Mouse (Mus musculus) liver, postnatal 0 days (tissue): ENCODE results near the gene Olfr746. TPM values are rescaled to one million over a fixed set of nuclear protein-coding genes. Genes with fewer than 3 reads are reported as not detected.

Source experiments
- ATAC-seq: fragments of 200-750 bp; cut with Nextera tagmentation; 2 replicates; pipeline ENCODE4 v1.8.0; 2017; ENCODE audit warnings: mild to moderate bottlenecking, moderate library complexity
- DNase-seq: peaks from one replicate; pipeline ENCODE4 v3.0.0-alpha.2; 2016
- H3K27ac ChIP-seq: fragments of 300-500 bp; sonication (generic); 2 replicates; pipeline ENCODE4 v1.5.1; 2014; ENCODE audit warnings: antibody characterized with exemption, moderate library complexity, mild to moderate bottlenecking, low read depth
- H3K27me3 ChIP-seq: fragments of 300-500 bp; sonication (generic); 2 replicates; pipeline ENCODE4 v1.6.1; 2014; ENCODE audit warnings: low read length, control low read depth, mixed read lengths; ENCODE audit not compliant: insufficient read depth
- H3K36me3 ChIP-seq: fragments of 300-500 bp; sonication (generic); replicated peaks from 2 replicates; pipeline ENCODE4 v1.6.1; 2014; ENCODE audit warnings: mild to moderate bottlenecking, control low read depth, low read length, moderate library complexity, mixed read lengths; ENCODE audit not compliant: insufficient read depth
- H3K4me1 ChIP-seq: fragments of 300-500 bp; sonication (generic); 2 replicates; pipeline ENCODE4 v1.6.1; 2014; ENCODE audit warnings: antibody characterized with exemption, mild to moderate bottlenecking, control low read depth; ENCODE audit not compliant: insufficient read depth
- H3K4me2 ChIP-seq: fragments of 300-500 bp; sonication (generic); 2 replicates; pipeline ENCODE4 v1.6.1; 2014; ENCODE audit warnings: low read depth, mild to moderate bottlenecking, low read length, moderate library complexity, mixed read lengths
- H3K4me3 ChIP-seq: fragments of 300-500 bp; sonication (generic); 2 replicates; pipeline ENCODE4 v1.5.1; 2014; ENCODE audit warnings: low read depth, low read length
- H3K9ac ChIP-seq: fragments of 300-500 bp; sonication (generic); replicated peaks from 2 replicates; pipeline ENCODE4 v1.6.1; 2014; ENCODE audit warnings: mild to moderate bottlenecking, moderate library complexity
- H3K9me3 ChIP-seq: fragments of 300-500 bp; sonication (generic); 2 replicates; pipeline ENCODE4 v1.6.1; 2016; ENCODE audit warnings: mild to moderate bottlenecking, control low read depth, low read length, mixed read lengths
- CTCF ChIP-seq: sonication (generic); IDR thresholded peaks from 2 replicates; pipeline ENCODE4 v1.5.1; 2016; ENCODE audit warnings: antibody characterized with exemption, low read depth
- EP300 ChIP-seq: IDR thresholded peaks from 2 replicates; pipeline ENCODE4 v1.6.1; 2016; ENCODE audit warnings: antibody characterized with exemption, low read depth, mild to moderate bottlenecking
- WGBS: fragments of 180-500 bp; shearing (Covaris S2); extraction: QIAGEN DNeasy Blood & Tissue Kit; methylation state at CpG from one replicate; pipeline ENCODE4 v1.1.7; 2014; ENCODE audit not compliant: insufficient replicate concordance; 5-methylcytosine and 5-hydroxymethylcytosine counted together
- polyA plus RNA-seq: library from polyadenylated mRNA; unstranded; fragments of >200 nt; fragmentation: Nextera tagmentation; extraction: Ambion mirVana; gene quantifications from 2 replicates; pipeline ENCODE4 v1.2.1, GENCODE M21; 2015

Olfr746 gene
- polyA plus RNA-seq = not detected in 2 replicates

DNA sequence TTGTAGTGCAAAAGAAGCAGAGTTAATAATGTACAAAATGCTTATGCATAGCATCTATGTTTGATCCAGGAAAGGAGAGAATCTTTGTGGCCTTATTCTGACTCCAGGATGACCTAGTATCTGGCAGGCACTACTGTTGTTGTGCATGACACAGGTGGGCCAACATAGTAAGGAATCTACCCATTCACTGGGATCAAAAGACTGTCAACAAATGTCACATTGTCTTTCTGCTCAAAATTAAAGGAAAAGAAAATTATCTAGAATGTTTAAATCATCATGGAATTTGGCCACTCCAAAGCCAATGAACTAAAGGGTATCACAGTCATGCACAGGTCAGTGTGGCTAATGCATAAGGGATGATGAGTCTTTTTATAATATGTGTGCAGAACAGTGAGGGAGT, at the start of gene Olfr746:
Olfr746 (plus strand) TSS at position 301 of the 400 bp plus-strand sequence.
- Histone ChIP-seq H3K9me3 (no peaks in the 10 kb centered on the region), H3K27me3 (no peaks in the 10 kb centered on the region), H3K27ac (no peak within 1 kb of the TSS), H3K9ac (no peak within 1 kb of the TSS), H3K4me2 (no peak within 1 kb of the TSS), H3K4me1 (no peaks in the 10 kb centered on the region), H3K4me3 (no peak within 1 kb of the TSS), H3K36me3 (no peaks in the 10 kb centered on the region)
- DNase-seq (no peak), ATAC-seq (no peak)
- TF ChIP-seq CTCF = no peak
- no peak for TF ChIP-seq EP300

DNA sequence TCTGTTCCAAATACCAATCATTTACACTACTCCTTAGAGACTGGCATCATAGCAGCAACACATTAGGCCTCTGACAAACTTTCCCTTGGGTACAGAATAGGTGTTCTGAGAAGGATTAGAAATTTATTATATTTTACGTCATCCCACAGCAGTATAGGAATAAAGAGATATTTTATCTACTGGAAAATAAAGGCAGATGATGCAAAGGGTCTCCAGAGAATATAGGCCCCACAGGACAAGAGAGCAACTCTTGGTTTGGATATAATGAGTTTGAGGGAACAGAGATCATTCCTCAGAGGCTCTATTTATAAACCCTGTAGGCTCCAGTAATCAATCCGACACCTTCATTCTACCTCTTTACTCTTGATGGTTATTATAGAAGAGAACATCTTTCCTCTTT, 32.3 kb upstream of the Olfr746 start, which contains the start of gene Olfr744:
Olfr744 (plus strand) TSS at position 301 of the 400 bp plus-strand sequence.
- no peak within 1 kb of the TSS for H3K4me2 ChIP-seq
- H3K27me3 ChIP-seq = no peaks in the 10 kb centered on the region
- H3K27ac ChIP-seq = no peak within 1 kb of the TSS
- no peak for TF ChIP-seq EP300
- TF ChIP-seq CTCF = no peak
- no peak for ATAC-seq
- 70% methylated on average over 2 of the region's 2 CpGs for WGBS
- no peaks in the 10 kb centered on the region for H3K36me3 ChIP-seq
- H3K4me3 ChIP-seq = no peak within 1 kb of the TSS
- no peak within 1 kb of the TSS for H3K9ac ChIP-seq
- no peak for DNase-seq
- no peaks in the 10 kb centered on the region for H3K4me1 ChIP-seq
- H3K9me3 ChIP-seq = no peaks in the 10 kb centered on the region; the same call in 1 of the 2 replicates

DNA sequence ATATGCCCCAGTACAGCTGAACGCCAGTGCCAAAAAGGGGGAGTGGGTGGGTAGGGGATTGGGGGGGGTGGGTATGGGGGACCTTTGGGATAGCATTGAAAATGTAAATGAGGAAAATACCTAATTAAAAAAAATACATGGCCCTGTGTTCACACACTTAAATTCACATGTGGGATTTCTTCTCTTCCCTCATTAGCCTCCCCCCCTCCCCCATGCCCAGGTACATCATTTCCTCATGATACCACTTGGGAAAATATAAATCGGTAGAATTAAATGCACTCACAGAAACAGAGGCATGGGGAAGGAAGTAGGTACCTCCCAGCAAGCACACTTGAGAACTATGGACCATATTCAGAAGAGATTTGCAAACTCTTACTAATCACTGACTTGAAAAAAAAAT, 7.8 kb upstream of the Olfr746 start, which contains the start of gene Olfr745:
Olfr745 (plus strand) TSS at position 301 of the 400 bp plus-strand sequence.
- WGBS = 75% methylated on average over 2 of the region's 2 CpGs
- no peak for DNase-seq
- no peak for TF ChIP-seq EP300
- TF ChIP-seq CTCF = no peak
- no peak within 1 kb of the TSS for H3K9ac ChIP-seq
- H3K4me2 ChIP-seq = no peak within 1 kb of the TSS
- no peaks in the 10 kb centered on the region for H3K4me1 ChIP-seq
- no peaks in the 10 kb centered on the region for H3K27me3 ChIP-seq
- H3K4me3 ChIP-seq = no peak within 1 kb of the TSS
- no peaks in the 10 kb centered on the region for H3K36me3 ChIP-seq
- ATAC-seq = no peak
- no peaks in the 10 kb centered on the region for H3K9me3 ChIP-seq
- H3K27ac ChIP-seq = no peak within 1 kb of the TSS

DNA sequence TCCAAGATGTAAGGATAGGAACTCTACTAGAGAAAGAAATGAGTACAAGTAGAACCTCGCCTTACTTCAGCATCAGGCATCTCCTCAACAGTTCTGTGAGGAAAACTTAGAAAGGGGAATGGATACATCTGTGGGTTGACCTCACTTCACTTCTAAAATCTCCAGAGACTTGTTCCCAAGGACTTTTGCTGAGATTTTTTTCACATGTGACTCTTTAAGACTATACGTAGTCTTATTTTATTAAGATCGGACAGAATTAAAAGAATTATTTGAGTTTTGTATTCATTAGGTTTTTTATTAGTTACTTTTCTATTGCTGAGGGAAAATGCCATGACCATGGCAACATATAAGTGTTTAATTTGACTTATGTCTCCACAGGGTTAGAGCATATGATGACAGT, 46.2 kb downstream of the Olfr746 start, which contains the start of gene Olfr747:
Olfr747 (minus strand) TSS at position 101 of the 400 bp plus-strand sequence.
- no peaks in the 10 kb centered on the region for H3K27me3 ChIP-seq
- no peak within 1 kb of the TSS for H3K27ac ChIP-seq
- no peaks in the 10 kb centered on the region for H3K36me3 ChIP-seq
- TF ChIP-seq EP300 (no peak), CTCF (no peak)
- H3K9ac ChIP-seq = no peak within 1 kb of the TSS
- H3K4me2 ChIP-seq = no peak within 1 kb of the TSS
- H3K4me3 ChIP-seq = no peak within 1 kb of the TSS
- WGBS = 79% methylated on average over 3 of the region's 3 CpGs
- ATAC-seq (no peak), DNase-seq (no peak)
- H3K4me1 ChIP-seq = no peaks in the 10 kb centered on the region
- no peaks in the 10 kb centered on the region for H3K9me3 ChIP-seq

Other genes starting within 250 kb of the Olfr746 start
- gene Olfr738, start 239.5 kb upstream of the Olfr746 start, polyA plus RNA-seq = not detected in 2 replicates
- not detected in 2 replicates for gene Olfr739, start 228.5 kb upstream of the Olfr746 start, polyA plus RNA-seq
- gene Olfr740, start 201.5 kb upstream of the Olfr746 start, polyA plus RNA-seq = not detected in 2 replicates
- not detected in 2 replicates for gene Olfr741, start 174.3 kb upstream of the Olfr746 start, polyA plus RNA-seq
- not detected in 2 replicates for gene Olfr742, start 143.5 kb upstream of the Olfr746 start, polyA plus RNA-seq
- gene Olfr743, start 125.2 kb upstream of the Olfr746 start, polyA plus RNA-seq = not detected in 2 replicates
- not detected in 2 replicates for gene Olfr744, start 32.2 kb upstream of the Olfr746 start, polyA plus RNA-seq
- not detected in 2 replicates for gene Olfr745, start 7.7 kb upstream of the Olfr746 start, polyA plus RNA-seq
- gene Olfr747, start 46.1 kb downstream of the Olfr746 start, polyA plus RNA-seq = not detected in 2 replicates
- gene Olfr748, start 60.3 kb downstream of the Olfr746 start, polyA plus RNA-seq = not detected in 2 replicates
- not detected in 2 replicates for gene Olfr749, start 98.0 kb downstream of the Olfr746 start, polyA plus RNA-seq
- 15.9 and 17.7 TPM in 2 replicates for gene Ttc5, start 138.4 kb downstream of the Olfr746 start, polyA plus RNA-seq
- gene Ccnb1ip1, start 160.6 kb downstream of the Olfr746 start, polyA plus RNA-seq = not detected in 2 replicates
- gene Parp2, start 160.8 kb downstream of the Olfr746 start, polyA plus RNA-seq = 19.1 and 22.5 TPM in 2 replicates
- gene Tep1, start 223.5 kb downstream of the Olfr746 start, polyA plus RNA-seq = 6.2 and 6.6 TPM in 2 replicates